Mouse (Mus musculus) left cerebral cortex, postnatal 25 days (tissue): ENCODE data around the gene Ntrk3. TPM values are rescaled to one million over a fixed set of nuclear protein-coding genes. Genes with fewer than 3 reads are reported as not detected.
A peak's percentile ranks its signal among the peaks of the same experiment; 100 is the strongest.

Experiments used
- DNase-seq, 2 experiments: peaks; one replicate each; pipeline ENCODE4 v3.0.0; 2022; ENCODE audit warnings: low spot score in 2 of 2, mixed read lengths in 1 of 2
- intact Hi-C: fragments of 180-260 bp; cut with DNase I; formaldehyde crosslinking; loops from one replicate; pipeline ENCODE4 v1.15.1; 2025
- total RNA-seq, 2 experiments: library from RNA; stranded (reverse); gene quantifications; 2 replicates each; pipeline ENCODE4 v1.2.3; 2021

Gene Ntrk3
- total RNA-seq, 2 experiments from 2014 or later, result 149 to 159 TPM

GRCm38 (mm10) chr7:78592172-78592571 lies 145.6 kb downstream of the Ntrk3 start:
- no peak for DNase-seq
- intact Hi-C loops, result loop anchor here (10.0 kb wide), 1 partner anchor 1457 kb away; no protein-coding TSS in a partner anchor

DNA sequence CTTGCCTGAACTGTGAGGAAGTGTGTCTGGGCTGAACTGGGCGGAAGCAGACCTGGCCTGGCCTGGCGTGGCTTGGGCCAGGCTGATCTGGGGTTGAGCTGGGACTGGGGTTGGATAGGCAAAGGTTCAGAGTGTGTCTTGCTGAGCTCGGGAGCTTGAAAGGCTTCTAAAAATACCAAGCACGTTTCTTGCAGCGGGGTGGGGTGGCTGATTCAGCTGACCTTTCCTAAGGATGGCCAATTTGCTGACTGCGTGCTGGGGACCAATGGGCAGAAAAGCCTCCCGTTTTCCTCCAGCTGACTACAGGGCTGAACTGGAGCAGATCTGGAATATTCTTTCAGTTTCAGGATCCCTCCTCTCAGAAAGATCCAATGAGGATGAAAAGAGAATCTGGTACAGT lies 148.0 kb downstream of the Ntrk3 start:
- no peak for DNase-seq
- intact Hi-C loops, result loop anchor here (10.0 kb wide), 2 partner anchors 295 to 1455 kb away; no protein-coding TSS in a partner anchor

DNA sequence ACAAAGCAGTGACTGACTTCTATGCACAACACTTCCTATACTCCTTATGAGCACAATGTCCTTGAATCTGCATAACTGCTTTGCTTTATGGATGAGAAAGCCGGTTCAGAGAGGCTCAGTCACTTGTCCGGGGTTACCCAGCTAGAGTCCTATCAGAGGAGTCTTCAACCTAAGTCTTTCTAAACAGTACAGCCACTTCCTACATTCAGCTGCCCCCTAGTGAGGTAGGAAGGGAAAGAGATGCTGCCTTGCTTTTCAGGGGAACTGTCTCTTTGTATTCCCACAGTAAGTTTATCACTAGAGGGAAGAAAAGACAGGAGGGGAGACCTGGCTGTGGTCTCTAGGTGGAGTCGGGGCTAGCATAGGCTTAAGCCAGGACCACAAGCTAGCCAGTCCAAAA lies 151.0 kb downstream of the Ntrk3 start:
- intact Hi-C loops, result loop anchor here (10.0 kb wide), 1 partner anchor 298 kb away; no protein-coding TSS in a partner anchor
- DNase-seq, result peak in 1 of 2 experiments; percentile 65

GRCm38 (mm10) chr7:78585960-78586359 lies 151.9 kb downstream of the Ntrk3 start:
- peak in 1 of 2 experiments; percentile 72 for DNase-seq
- intact Hi-C loops, result loop anchor here (10.0 kb wide), 1 partner anchor 299 kb away; no protein-coding TSS in a partner anchor

DNA sequence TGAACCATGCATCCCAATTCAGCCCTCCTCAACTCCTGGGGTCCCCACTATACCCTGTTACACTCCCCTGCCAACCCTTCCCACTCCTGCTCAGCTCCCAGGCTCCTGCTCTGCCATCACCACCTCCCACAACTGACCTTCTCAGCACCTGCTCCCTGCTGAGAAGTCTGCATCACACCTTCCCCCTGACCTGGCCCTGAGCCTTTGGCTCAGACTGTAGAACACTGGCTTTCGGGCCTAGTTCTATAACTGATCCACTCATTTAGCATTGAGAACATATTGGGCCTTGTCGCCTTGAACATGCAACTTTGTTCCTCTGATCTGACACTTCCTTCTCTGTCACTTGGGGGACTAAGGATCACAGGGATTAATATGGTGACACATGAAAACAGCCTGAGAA lies 152.9 kb downstream of the Ntrk3 start:
- no peak for DNase-seq
- intact Hi-C loops, result loop anchor here (10.0 kb wide), 1 partner anchor 300 kb away; no protein-coding TSS in a partner anchor

DNA sequence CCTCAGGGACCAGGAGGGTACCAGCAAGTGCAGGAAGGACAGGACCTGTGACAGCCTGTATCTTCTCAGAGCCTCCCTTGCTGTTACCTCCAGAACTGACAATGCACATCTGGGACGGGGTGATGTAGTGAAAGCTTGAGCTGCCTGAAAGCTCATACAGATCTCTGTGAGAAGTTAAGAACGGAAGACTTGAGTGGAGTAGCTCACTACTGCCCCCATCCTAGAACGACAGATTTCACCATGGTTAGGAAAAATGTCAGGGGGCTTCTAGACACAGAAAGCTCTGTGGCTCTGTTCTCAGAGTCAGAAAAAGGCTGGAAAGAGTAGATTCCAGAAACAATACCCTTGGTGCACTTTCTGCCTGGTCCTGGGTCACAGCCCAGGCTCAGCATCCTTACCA lies 153.3 kb downstream of the Ntrk3 start:
- DNase-seq, result no peak
- intact Hi-C loops, result loop anchor here (10.0 kb wide), 1 partner anchor 300 kb away; no protein-coding TSS in a partner anchor

DNA sequence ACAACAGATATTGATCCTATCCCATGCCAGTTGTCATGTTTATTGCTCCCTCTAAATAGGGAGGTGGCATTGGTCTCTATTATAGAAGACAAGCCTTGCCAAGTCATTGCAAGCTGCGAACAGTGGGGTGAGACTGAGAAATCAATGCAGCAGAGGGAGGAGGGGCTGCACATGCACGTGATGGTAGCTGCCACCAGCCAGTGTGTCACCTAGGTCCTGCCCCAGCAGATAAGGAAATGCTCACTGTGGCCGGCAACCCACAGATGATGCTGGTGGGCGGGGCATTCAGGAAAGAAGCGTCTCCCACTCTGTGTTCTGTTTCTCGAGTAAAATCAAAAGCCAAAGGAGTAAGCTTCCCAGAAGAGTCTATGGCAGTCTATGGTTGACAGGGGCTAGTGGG lies 154.1 kb downstream of the Ntrk3 start:
- intact Hi-C loops, result loop anchor here (10.0 kb wide), 1 partner anchor 301 kb away; no protein-coding TSS in a partner anchor
- no peak for DNase-seq

DNA sequence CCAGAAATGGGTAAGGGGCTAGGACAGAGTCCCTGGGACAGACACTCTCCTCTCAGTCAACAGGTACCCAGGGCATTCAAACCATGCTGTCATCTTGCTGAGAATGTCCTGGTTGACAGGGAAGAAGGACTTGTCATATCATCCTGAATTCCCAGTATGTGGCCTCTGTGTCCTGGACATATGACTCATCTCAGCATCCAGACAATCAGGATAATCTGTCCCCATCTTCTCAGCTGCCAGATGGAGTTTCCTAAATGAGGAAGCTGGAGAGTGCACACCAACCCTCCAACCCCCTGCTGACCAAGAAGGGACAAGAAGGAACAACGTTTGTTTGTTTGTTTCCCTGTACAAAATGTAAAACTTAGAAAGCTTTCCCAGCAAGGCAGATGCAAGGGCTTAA lies 156.5 kb downstream of the Ntrk3 start:
- peak in 1 of 2 experiments; percentile 30 for DNase-seq
- intact Hi-C loops, result loop anchor here (10.0 kb wide), 1 partner anchor 303 kb away; no protein-coding TSS in a partner anchor

GRCm38 (mm10) chr7:78579461-78580234 lies 158.2 kb downstream of the Ntrk3 start:
- intact Hi-C loops, result loop anchor here (5.0 to 10.0 kb wide), 5 partner anchors 77 to 305 kb away; no protein-coding TSS in a partner anchor

DNA sequence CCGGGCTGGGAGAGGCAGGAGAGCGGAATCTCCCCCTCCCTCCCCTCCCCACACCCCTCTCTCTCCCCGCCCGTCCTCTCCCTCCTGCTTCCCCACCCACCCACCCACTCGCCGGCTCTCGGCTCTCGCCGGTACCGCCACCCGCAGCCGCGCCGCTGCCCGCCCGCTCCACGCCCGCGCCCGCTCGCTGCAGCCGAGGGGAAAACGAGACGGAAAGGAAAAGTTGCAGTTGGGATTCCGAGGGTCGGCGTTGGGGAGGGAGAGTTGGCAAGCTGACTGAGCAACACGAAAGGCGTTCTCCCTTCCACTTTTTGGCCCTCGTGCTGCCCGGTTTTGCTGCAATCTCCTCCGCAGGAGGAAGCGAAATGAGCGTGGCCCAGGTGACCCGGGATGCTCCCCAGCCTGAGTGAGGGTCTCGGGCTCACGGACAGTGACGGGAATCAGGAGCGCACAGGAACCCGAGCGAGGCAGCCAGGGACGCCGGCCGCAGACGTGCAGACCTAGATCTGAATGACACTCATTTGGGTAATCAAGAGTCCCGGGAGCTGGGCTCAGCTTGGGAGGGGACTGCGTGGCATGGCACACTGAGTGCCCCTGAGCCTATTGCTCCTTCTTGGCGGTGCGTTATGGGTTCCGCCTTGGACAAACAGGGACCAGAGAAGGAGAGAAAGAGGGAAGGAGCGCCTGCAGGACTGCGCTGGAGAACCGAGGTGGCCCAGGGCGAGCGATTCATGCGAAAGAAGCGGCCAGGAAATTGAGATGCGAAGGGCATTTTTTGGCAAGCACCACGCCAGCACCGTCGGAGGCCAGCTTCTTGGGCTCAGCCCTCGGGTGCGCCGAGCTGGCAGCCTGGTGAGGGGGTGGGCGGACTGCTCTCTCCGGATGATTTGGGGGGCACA lies 159.1 kb downstream of the Ntrk3 start:
- intact Hi-C loops, result loop anchor here (5.0 kb wide), 4 partner anchors 76 to 281 kb away; no protein-coding TSS in a partner anchor

More at GRCm38 (mm10) chr7:78579461-78580234, 158.2 kb downstream of the Ntrk3 start:
- peak in 1 of 2 experiments; percentile 45 for DNase-seq

DNA sequence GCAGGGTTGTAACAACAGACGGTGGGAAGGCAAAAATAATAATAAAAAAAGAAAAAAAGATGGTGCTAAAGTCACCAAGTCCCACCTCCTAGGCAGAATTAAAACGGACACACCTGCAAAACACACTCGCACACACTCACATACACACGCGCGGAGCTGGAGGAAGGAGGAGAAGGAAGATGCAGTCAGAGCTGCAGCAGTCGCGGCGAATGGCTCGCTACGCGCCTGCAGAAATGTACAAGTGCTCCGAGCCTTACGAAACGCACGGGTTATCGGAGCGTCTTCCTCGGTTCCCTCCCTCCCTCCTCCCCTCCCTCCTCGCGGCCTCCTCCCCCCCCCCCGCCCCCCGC lies 159.7 kb downstream of the Ntrk3 start:
- intact Hi-C loops, result loop anchor here (5.0 kb wide), 4 partner anchors 76 to 281 kb away; no protein-coding TSS in a partner anchor
- peak; percentile 61 to 63 for DNase-seq

More for the DNA sequence above, 159.1 kb downstream of the Ntrk3 start:
- DNase-seq, result peak; percentile 52 to 57

GRCm38 (mm10) chr7:78577462-78578110 lies 160.2 kb downstream of the Ntrk3 start:
- intact Hi-C loops, result loop anchor here (5.0 kb wide), 4 partner anchors 75 to 280 kb away; no protein-coding TSS in a partner anchor
- peak in 1 of 2 experiments; percentile 36 for DNase-seq

GRCm38 (mm10) chr7:78576706-78577461 lies 160.9 kb downstream of the Ntrk3 start:
- peak in 1 of 2 experiments; percentile 44 for DNase-seq
- intact Hi-C loops, result loop anchor here (5.0 kb wide), 4 partner anchors 75 to 280 kb away; no protein-coding TSS in a partner anchor

- intact Hi-C loops, result loop anchor here (5.0 kb wide), 4 partner anchors 74 to 279 kb away; no protein-coding TSS in a partner anchor
- DNase-seq, result no peak
Observed at GRCm38 (mm10) chr7:78576169-78576568, 161.6 kb downstream of the Ntrk3 start.

DNA sequence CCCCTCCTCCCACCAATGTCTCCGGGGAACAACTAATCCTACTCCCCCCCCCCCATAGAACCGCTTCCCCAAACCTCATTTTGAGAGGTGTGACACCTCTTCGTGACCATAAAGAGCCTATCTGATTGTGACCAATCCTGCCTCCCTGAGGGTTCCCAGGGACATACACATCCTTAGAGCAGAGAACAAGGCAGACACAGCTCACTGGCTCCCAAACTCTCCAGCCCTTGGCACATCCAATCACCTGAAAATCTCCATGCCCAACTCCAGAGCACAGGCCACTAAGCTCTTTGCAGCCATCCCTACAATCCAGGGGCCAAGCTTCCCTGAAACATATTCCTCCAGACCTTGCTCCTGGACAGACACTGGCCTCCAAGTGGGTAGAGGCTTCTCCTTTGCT lies 162.3 kb downstream of the Ntrk3 start:
- intact Hi-C loops, result loop anchor here (5.0 kb wide), 4 partner anchors 73 to 278 kb away; no protein-coding TSS in a partner anchor
- peak in 1 of 2 experiments; percentile 26 for DNase-seq

- no peak for DNase-seq
- intact Hi-C loops, result no loop called here
Observed at GRCm38 (mm10) chr7:78571196-78571595, 166.6 kb downstream of the Ntrk3 start.

DNA sequence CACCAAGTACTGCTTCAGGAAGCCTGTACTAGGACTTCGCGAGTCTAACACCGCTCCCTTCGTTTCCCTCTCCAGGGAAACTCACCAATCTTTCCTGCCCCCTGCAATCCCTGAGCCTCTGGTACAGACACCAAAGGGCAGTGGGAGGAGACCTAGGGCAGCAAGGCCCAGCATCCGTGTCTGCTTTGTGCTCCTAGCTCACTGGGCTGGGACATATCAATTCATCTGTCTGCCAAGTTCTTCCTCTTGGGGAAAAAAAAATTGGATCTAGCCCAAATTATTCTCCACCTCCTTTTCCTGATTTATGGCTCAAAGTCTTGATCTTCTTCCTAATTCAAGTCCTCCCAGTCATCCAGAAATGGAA lies 168.6 kb downstream of the Ntrk3 start:
- intact Hi-C loops, result no loop called here
- DNase-seq, result no peak
